Mouse (Mus musculus): ENCODE measurements around the gene Bhlhe41. TPM values are rescaled to one million over a fixed set of nuclear protein-coding genes. Genes with fewer than 3 reads are reported as not detected.

The Bhlhe41 gene
- polyA plus RNA-seq, 1 experiment from 2014 or later: 6.8 TPM

DNA sequence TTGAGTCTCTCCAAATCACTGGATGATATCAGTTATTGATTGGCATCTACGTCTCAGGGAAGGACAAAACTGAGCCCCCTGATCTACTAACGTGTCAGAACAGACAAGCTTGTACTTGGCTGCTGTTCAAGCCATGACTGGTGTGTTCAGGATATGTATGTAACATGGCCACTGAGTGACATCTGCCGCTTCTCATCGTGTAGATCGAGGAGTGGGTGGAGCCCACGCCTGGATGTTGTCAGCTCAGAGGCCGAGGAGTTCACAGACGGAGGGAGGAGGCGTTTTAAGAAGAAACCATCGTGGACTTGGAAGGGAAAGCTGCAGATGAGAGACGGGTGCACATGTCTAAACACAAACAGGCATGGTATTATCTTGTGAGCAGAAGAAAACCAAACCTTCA is 26.6 kb upstream of the Bhlhe41 start:
- Histone ChIP-seq H3K27me3 (no peaks in the 10 kb centered on the region), H3K27ac (replicated peaks) (no peak overlapping the region), H3K4me2 (no peak overlapping the region), H3K4me3 (no peak overlapping the region), H3K9me3 (no peaks in the 10 kb centered on the region), H3K36me3 (no peaks in the 10 kb centered on the region), H3K9ac (no peak overlapping the region), H3K4me1 (replicated peaks) (no peaks in the 10 kb centered on the region)
- ATAC-seq (ENCODE audit: low FRiP score, low read depth): no peak
- WGBS: 86% methylated on average over 11 of the region's 11 CpGs

DNA sequence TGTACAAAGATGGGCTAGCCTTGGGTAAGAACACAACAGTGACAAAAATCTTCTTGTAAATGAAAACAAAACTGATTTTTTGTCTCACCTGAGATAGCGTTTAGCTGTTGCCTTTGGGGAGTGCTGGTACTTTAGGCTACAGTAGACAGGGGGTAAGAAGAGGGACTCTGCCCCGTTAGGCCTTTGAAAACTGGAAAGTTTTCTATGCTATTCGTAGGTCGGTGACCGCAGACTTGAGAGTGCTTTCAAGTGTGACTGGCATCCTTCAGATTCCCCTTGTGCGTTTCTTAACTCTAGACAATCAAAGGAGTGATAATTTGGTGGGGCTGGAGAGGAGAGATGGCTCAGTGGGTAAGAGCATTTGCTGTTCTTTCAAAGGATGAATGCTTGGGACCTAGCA is 22.4 kb upstream of the Bhlhe41 start:
- no peaks in the 10 kb centered on the region for H3K27me3 ChIP-seq
- no peak overlapping the region for H3K27ac ChIP-seq (replicated peaks)
- H3K4me2 ChIP-seq: no peak overlapping the region
- H3K36me3 ChIP-seq: no peaks in the 10 kb centered on the region
- WGBS: 81% methylated on average over 6 of the region's 6 CpGs
- no peak overlapping the region for H3K4me3 ChIP-seq
- H3K9me3 ChIP-seq: no peaks in the 10 kb centered on the region
- no peak for ATAC-seq (ENCODE audit: low FRiP score, low read depth)
- H3K4me1 ChIP-seq (replicated peaks): no peaks in the 10 kb centered on the region
- no peak overlapping the region for H3K9ac ChIP-seq

DNA sequence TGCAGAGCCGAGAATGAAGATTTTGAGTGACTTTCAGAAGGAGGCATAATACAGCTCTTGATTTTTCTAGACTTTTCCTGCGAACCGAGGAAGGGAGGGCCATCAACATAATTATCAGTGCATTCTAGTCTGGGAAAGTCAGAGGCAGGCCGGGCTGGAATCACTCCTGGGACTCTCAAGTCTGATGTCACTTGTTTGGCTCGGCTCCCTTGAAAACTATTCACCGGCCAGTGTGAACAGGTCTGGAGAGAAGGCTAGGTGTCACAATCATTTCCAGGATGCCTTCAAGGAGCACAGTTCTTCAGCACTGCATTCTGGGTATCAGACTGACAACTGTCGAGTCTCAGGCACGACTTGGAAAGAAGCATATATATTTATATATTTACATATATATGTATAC is 20.9 kb upstream of the Bhlhe41 start:
- Histone ChIP-seq H3K4me3 (no peak overlapping the region), H3K36me3 (no peaks in the 10 kb centered on the region), H3K9ac (no peak overlapping the region), H3K4me2 (no peak overlapping the region), H3K27ac (replicated peaks) (no peak overlapping the region), H3K27me3 (no peaks in the 10 kb centered on the region), H3K4me1 (replicated peaks) (no peaks in the 10 kb centered on the region), H3K9me3 (no peaks in the 10 kb centered on the region)
- ATAC-seq (ENCODE audit: low FRiP score, low read depth): no peak
- 78% methylated on average over 8 of the region's 8 CpGs for WGBS

DNA sequence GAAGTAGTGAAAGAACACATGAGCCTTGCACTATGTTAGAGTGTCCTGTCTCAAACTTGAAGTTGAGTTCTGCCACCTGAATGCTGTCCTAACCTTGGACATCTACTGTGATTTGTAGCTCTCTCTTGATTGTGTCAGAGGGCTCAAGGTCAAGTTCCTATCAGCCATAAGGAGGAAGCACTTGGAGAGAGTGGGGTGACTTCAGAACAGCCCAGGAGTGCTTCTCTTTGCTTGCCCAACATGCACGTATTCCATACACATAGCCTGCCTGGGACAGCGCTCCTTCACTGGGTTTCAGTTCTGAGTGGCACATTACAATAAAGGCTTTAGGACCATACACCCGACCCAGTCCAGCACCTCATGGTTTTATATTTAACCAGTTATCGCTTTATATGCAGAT is 19.7 kb upstream of the Bhlhe41 start:
- no peak overlapping the region for H3K27ac ChIP-seq (replicated peaks)
- no peak for ATAC-seq (ENCODE audit: low FRiP score, low read depth)
- 90% methylated on average over 4 of the region's 4 CpGs for WGBS
- no peak overlapping the region for H3K4me3 ChIP-seq
- H3K36me3 ChIP-seq: no peaks in the 10 kb centered on the region
- no peaks in the 10 kb centered on the region for H3K9me3 ChIP-seq
- no peaks in the 10 kb centered on the region for H3K4me1 ChIP-seq (replicated peaks)
- H3K27me3 ChIP-seq: no peaks in the 10 kb centered on the region
- H3K9ac ChIP-seq: no peak overlapping the region
- no peak overlapping the region for H3K4me2 ChIP-seq

DNA sequence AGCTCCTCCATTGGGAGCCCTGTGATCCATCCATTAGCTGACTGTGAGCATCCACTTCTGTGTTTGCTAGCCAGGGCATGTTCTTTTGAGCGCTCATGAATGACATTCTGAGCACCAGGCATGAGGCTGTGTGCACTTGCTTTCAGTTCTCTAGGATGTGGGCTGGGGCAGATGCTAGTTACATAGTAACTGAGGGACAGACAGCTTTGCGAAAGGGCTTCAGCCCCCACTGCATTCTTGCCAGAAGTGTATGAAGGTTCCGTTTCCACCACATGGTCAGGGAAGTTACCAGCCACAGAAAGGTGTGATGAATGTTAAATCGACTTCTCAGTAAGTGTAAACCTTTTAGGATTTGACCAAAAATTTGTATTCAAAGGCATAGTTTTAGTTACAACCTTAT is 18.3 kb upstream of the Bhlhe41 start:
- H3K4me1 ChIP-seq (replicated peaks): no peaks in the 10 kb centered on the region
- H3K9ac ChIP-seq: no peak overlapping the region
- no peak overlapping the region for H3K4me3 ChIP-seq
- H3K36me3 ChIP-seq: no peaks in the 10 kb centered on the region
- no peaks in the 10 kb centered on the region for H3K27me3 ChIP-seq
- no peak overlapping the region for H3K4me2 ChIP-seq
- no peaks in the 10 kb centered on the region for H3K9me3 ChIP-seq
- ATAC-seq (ENCODE audit: low FRiP score, low read depth): no peak
- no peak overlapping the region for H3K27ac ChIP-seq (replicated peaks)
- 88% methylated on average over 4 of the region's 4 CpGs for WGBS

DNA sequence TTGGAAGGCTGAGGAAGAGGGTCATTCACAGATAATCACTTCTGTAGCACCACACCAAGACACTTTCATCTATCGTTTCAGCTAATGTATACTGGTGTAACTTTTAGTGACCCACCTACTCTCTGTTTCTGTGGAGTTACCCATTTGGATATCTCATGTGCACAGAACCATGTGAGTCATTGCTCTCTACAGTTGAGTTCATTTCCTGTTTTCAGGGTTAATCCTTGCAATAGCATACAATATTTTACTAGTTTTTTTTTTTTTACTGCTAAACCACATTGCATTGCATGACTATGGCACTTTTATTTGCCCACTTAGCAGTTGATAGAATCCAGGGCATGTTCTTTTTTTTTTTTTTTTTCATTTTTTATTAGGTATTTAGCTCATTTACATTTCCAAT is 17.7 kb upstream of the Bhlhe41 start:
- Histone ChIP-seq H3K27me3 (no peaks in the 10 kb centered on the region), H3K9ac (no peak overlapping the region)

GRCm38 (mm10) chr6:145880609-145881008 is 15.3 kb upstream of the Bhlhe41 start:
- H3K4me2 ChIP-seq: no peak overlapping the region
- H3K4me1 ChIP-seq (replicated peaks): no peaks in the 10 kb centered on the region
- H3K27me3 ChIP-seq: no peaks in the 10 kb centered on the region
- H3K36me3 ChIP-seq: no peaks in the 10 kb centered on the region
- no peaks in the 10 kb centered on the region for H3K9me3 ChIP-seq
- no peak for ATAC-seq (ENCODE audit: low FRiP score, low read depth)
- no peak overlapping the region for H3K4me3 ChIP-seq
- H3K9ac ChIP-seq: no peak overlapping the region
- 90% methylated on average over 5 of the region's 5 CpGs for WGBS
- H3K27ac ChIP-seq (replicated peaks): no peak overlapping the region

More for the DNA sequence above, 17.7 kb upstream of the Bhlhe41 start:
- no peaks in the 10 kb centered on the region for H3K4me1 ChIP-seq (replicated peaks)
- H3K27ac ChIP-seq (replicated peaks): no peak overlapping the region
- H3K4me2 ChIP-seq: no peak overlapping the region
- no peak overlapping the region for H3K4me3 ChIP-seq
- H3K9me3 ChIP-seq: no peaks in the 10 kb centered on the region
- 92% methylated on average over 1 of the region's 1 CpGs for WGBS
- no peak for ATAC-seq (ENCODE audit: low FRiP score, low read depth)
- no peaks in the 10 kb centered on the region for H3K36me3 ChIP-seq

- no peaks in the 10 kb centered on the region for H3K9me3 ChIP-seq
- H3K27me3 ChIP-seq: no peaks in the 10 kb centered on the region
- 81% methylated on average over 9 of the region's 9 CpGs for WGBS
- no peak overlapping the region for H3K4me3 ChIP-seq
- no peak overlapping the region for H3K27ac ChIP-seq (replicated peaks)
- no peaks in the 10 kb centered on the region for H3K36me3 ChIP-seq
- no peaks in the 10 kb centered on the region for H3K4me1 ChIP-seq (replicated peaks)
- no peak overlapping the region for H3K4me2 ChIP-seq
- ATAC-seq (ENCODE audit: low FRiP score, low read depth): peak; percentile 56; the same call in 1 of the 2 replicates
- H3K9ac ChIP-seq: no peak overlapping the region
Observed at GRCm38 (mm10) chr6:145876986-145877735, 11.8 kb upstream of the Bhlhe41 start.

DNA sequence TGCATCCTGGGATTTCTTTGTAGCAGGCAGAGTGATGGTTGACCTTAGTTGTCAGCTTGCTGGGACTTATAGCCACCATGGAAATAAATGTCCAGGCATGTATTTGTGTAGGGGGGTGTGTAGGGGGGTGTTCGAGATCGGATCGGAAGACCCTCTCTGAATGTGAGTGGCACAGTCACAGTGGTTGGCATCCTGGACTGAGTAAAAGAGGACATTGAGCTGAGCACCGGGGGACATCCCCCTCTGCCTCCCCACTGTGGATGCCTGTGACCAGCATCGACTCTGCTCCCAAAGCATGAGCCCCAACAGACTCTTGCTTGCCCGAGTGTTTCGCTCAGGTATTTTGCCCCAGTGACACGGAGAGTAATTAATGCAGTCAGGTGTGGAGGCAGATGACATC is 8.0 kb upstream of the Bhlhe41 start:
- no peak overlapping the region for H3K4me2 ChIP-seq
- no peak overlapping the region for H3K27ac ChIP-seq (replicated peaks)
- no peaks in the 10 kb centered on the region for H3K4me1 ChIP-seq (replicated peaks)
- WGBS: 76% methylated on average over 8 of the region's 8 CpGs
- H3K9me3 ChIP-seq: no peaks in the 10 kb centered on the region
- ATAC-seq (ENCODE audit: low FRiP score, low read depth): no peak
- H3K36me3 ChIP-seq: no peaks in the 10 kb centered on the region
- no peak overlapping the region for H3K4me3 ChIP-seq
- H3K27me3 ChIP-seq: no peaks in the 10 kb centered on the region; the same call in 1 of the 2 replicates
- no peak overlapping the region for H3K9ac ChIP-seq

DNA sequence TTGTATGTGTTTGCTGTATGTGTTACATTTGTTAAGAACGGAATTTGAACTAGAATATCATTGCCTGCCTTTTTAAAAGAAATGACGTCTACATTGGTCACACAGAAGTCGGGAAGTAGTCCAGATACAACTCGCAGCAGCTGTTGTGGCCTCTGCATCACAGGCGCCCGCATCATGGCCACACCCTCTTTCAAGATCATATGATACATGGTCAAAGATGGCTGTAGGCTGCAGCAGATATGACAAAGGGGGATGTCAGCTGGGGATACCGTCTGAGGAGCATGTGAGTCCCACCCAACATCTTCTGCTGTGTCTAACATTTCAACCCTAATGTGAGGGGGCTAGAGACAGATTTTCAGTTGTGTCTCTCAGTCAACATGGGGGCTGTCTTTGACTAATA is 6.7 kb upstream of the Bhlhe41 start:
- ATAC-seq (ENCODE audit: low FRiP score, low read depth): no peak
- no peaks in the 10 kb centered on the region for H3K36me3 ChIP-seq
- H3K27ac ChIP-seq (replicated peaks): no peak overlapping the region
- no peak overlapping the region for H3K9ac ChIP-seq
- H3K9me3 ChIP-seq: no peaks in the 10 kb centered on the region
- peaks cover 5% of the 10 kb centered on the region; the same call in 1 of the 2 replicates for H3K27me3 ChIP-seq
- WGBS: 94% methylated on average over 7 of the region's 7 CpGs
- H3K4me1 ChIP-seq (replicated peaks): peaks cover 2% of the 10 kb centered on the region
- H3K4me3 ChIP-seq: no peak overlapping the region
- no peak overlapping the region for H3K4me2 ChIP-seq

DNA sequence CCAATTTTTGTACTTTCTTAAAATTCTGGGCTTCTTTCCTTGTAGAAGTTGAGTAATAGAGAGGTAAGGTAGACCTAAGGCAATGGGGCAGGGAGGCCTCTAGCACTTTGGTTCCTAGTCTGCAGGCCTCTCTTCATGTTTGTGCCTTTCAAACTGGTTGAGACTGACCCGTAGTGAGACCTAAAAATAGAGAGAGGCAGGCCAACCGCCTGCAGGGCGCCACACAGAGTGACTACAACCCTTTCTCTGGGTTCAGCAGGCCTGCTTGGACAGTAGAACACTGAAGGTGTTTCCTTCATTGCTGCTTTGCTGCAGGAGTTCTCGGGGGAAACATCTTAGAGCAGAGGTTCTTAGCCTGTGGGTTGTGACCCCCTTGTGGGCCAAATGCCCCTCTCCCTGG is 5.6 kb upstream of the Bhlhe41 start:
- H3K4me3 ChIP-seq: no peak overlapping the region
- WGBS: 64% methylated on average over 4 of the region's 4 CpGs
- H3K27ac ChIP-seq (replicated peaks): no peak overlapping the region
- no peaks in the 10 kb centered on the region for H3K9me3 ChIP-seq
- peaks cover 5% of the 10 kb centered on the region; the same call in 1 of the 2 replicates for H3K27me3 ChIP-seq
- no peak overlapping the region for H3K9ac ChIP-seq
- no peak for ATAC-seq (ENCODE audit: low FRiP score, low read depth)
- H3K36me3 ChIP-seq: no peaks in the 10 kb centered on the region
- H3K4me2 ChIP-seq: no peak overlapping the region
- H3K4me1 ChIP-seq (replicated peaks): peaks cover 11% of the 10 kb centered on the region

GRCm38 (mm10) chr6:145867111-145867510 is 1.8 kb upstream of the Bhlhe41 start:
- Histone ChIP-seq H3K4me1 (replicated peaks) (peaks cover 33% of the 10 kb centered on the region), H3K27ac (replicated peaks) (no peak overlapping the region), H3K36me3 (no peaks in the 10 kb centered on the region), H3K27me3 (peaks cover 5% of the 10 kb centered on the region; the same call in 1 of the 2 replicates), H3K9me3 (no peaks in the 10 kb centered on the region), H3K9ac (no peak overlapping the region), H3K4me3 (peak overlapping the region; percentile 61), H3K4me2 (peak overlapping the region; percentile 95)
- ATAC-seq (ENCODE audit: low FRiP score, low read depth): no peak
- 72% methylated on average over 3 of the region's 3 CpGs for WGBS

All from hindbrain, embryonic 15.5 days (tissue).